Mouse (Mus musculus) frontal cortex, postnatal 14 days (tissue): ENCODE measurements around the gene Ttc7.
"Not testable (repeated sequence)": the region's sequence is repeated elsewhere in the genome, so short reads cannot be mapped to it uniquely, and the experiment has no call there.

Source experiments
- DNase-seq, 2 experiments: peaks; one replicate each; pipeline ENCODE4 v3.0.0; 2022; ENCODE audit warnings: low spot score in 2 of 2

Ttc7 gene

GRCm38 (mm10) chr17:87286481-87287143 is 3.9 kb downstream of the Ttc7 start:
- no peak for DNase-seq

- DNase-seq, result no peak
Observed at GRCm38 (mm10) chr17:87287197-87287777, 4.6 kb downstream of the Ttc7 start.

GRCm38 (mm10) chr17:87288131-87288530 is 5.4 kb downstream of the Ttc7 start:
- DNase-seq, result no peak

- DNase-seq, result no peak
Observed at GRCm38 (mm10) chr17:87289367-87289766, 6.7 kb downstream of the Ttc7 start.

- no peak for DNase-seq
Observed at GRCm38 (mm10) chr17:87291037-87291436, 8.4 kb downstream of the Ttc7 start.

- DNase-seq, result no peak
Observed at GRCm38 (mm10) chr17:87291782-87292181, 9.1 kb downstream of the Ttc7 start.

GRCm38 (mm10) chr17:87293125-87293524 is 10.4 kb downstream of the Ttc7 start:
- DNase-seq, result no peak

- DNase-seq, result no peak
Observed at GRCm38 (mm10) chr17:87295738-87296137, 13.1 kb downstream of the Ttc7 start.

- DNase-seq, result not testable (repeated sequence)
Observed at GRCm38 (mm10) chr17:87296701-87297100, 14.0 kb downstream of the Ttc7 start.

- DNase-seq, result no peak
Observed at GRCm38 (mm10) chr17:87298944-87299343, 16.3 kb downstream of the Ttc7 start.

- no peak for DNase-seq
Observed at GRCm38 (mm10) chr17:87300340-87300739, 17.7 kb downstream of the Ttc7 start.

GRCm38 (mm10) chr17:87301607-87302006 is 18.9 kb downstream of the Ttc7 start:
- not testable (repeated sequence) for DNase-seq

GRCm38 (mm10) chr17:87302014-87302794 is 19.5 kb downstream of the Ttc7 start:
- no peak for DNase-seq

- no peak for DNase-seq
Observed at GRCm38 (mm10) chr17:87304151-87304894, 21.6 kb downstream of the Ttc7 start.

- DNase-seq, result no peak
Observed at GRCm38 (mm10) chr17:87305065-87305464, 22.4 kb downstream of the Ttc7 start.

GRCm38 (mm10) chr17:87306746-87307145 is 24.1 kb downstream of the Ttc7 start:
- DNase-seq, result no peak

- no peak for DNase-seq
Observed at GRCm38 (mm10) chr17:87309073-87309788, 26.5 kb downstream of the Ttc7 start.

GRCm38 (mm10) chr17:87310497-87310896 is 27.8 kb downstream of the Ttc7 start:
- DNase-seq, result no peak

- no peak for DNase-seq
Observed at GRCm38 (mm10) chr17:87312351-87312750, 29.7 kb downstream of the Ttc7 start.

GRCm38 (mm10) chr17:87312924-87313870 is 30.5 kb downstream of the Ttc7 start:
- DNase-seq, result no peak
